Mouse (Mus musculus): ENCODE measurements around the gene Pax8. TPM values are rescaled to one million over a fixed set of nuclear protein-coding genes. Genes with fewer than 3 reads are reported as not detected.
A peak's percentile ranks its signal among the peaks of the same experiment; 100 is the strongest.

The Pax8 gene
- not detected for total RNA-seq (2021)
- long read RNA-seq, experiment 1 = 0 reads
- long read RNA-seq, experiment 2 = 0 reads

- H3K4me3 ChIP-seq = no peak within 1 kb of the TSS
- no peak within 1 kb of the TSS for H3K27ac ChIP-seq
Observed at GRCm38 (mm10) chr2:24475420-24475819, at the start of gene Pax8. Gene Pax8 (minus strand): TSS chr2:24475599.

GRCm38 (mm10) chr2:24521430-24522226, 46.2 kb upstream of the Pax8 start:
- Histone ChIP-seq H3K27ac (no peak overlapping the region), H3K4me3 (peak overlapping the region; percentile 40)
- intact Hi-C loops (cut with DNase I) = no loop called here
- DNase-seq (ENCODE audit: extremely low spot score in 1 of 2, low spot score in 2 of 2) = no peak
- no peak for TF ChIP-seq CTCF (IDR thresholded peaks at IDR 0.05)

More at GRCm38 (mm10) chr2:24475420-24475819, at the start of gene Pax8:
- intact Hi-C loops (cut with DNase I) = no loop called here
- TF ChIP-seq CTCF (IDR thresholded peaks at IDR 0.05) = no peak
- no peak for DNase-seq (ENCODE audit: extremely low spot score in 1 of 2, low spot score in 2 of 2)

GRCm38 (mm10) chr2:24520576-24521272, 45.3 kb upstream of the Pax8 start:
- Histone ChIP-seq H3K27ac (no peak overlapping the region), H3K4me3 (no peak overlapping the region)
- no peak for TF ChIP-seq CTCF (IDR thresholded peaks at IDR 0.05)
- intact Hi-C loops (cut with DNase I) = no loop called here
- DNase-seq (ENCODE audit: extremely low spot score in 1 of 2, low spot score in 2 of 2) = no peak

GRCm38 (mm10) chr2:24516946-24517345, 41.5 kb upstream of the Pax8 start:
- Histone ChIP-seq H3K4me3 (no peak overlapping the region), H3K27ac (no peak overlapping the region)
- intact Hi-C loops (cut with DNase I) = no loop called here

GRCm38 (mm10) chr2:24507359-24507758, 32.0 kb upstream of the Pax8 start:
- no peak for DNase-seq (ENCODE audit: extremely low spot score in 1 of 2, low spot score in 2 of 2)
- H3K27ac ChIP-seq = no peak overlapping the region
- no peak for TF ChIP-seq CTCF (IDR thresholded peaks at IDR 0.05)
- intact Hi-C loops (cut with DNase I) = no loop called here
- no peak overlapping the region for H3K4me3 ChIP-seq

More at GRCm38 (mm10) chr2:24516946-24517345, 41.5 kb upstream of the Pax8 start:
- no peak for DNase-seq (ENCODE audit: extremely low spot score in 1 of 2, low spot score in 2 of 2)
- no peak for TF ChIP-seq CTCF (IDR thresholded peaks at IDR 0.05)

- no peak for TF ChIP-seq CTCF (IDR thresholded peaks at IDR 0.05)
- intact Hi-C loops (cut with DNase I) = loop anchor here (5.0 kb wide), 1 partner anchor 49 kb away; no protein-coding TSS in a partner anchor
- H3K27ac ChIP-seq = no peak overlapping the region
- no peak for DNase-seq (ENCODE audit: extremely low spot score in 1 of 2, low spot score in 2 of 2)
- H3K4me3 ChIP-seq = no peak overlapping the region
Observed at GRCm38 (mm10) chr2:24502963-24503471, 27.6 kb upstream of the Pax8 start.

GRCm38 (mm10) chr2:24500921-24501320, 25.5 kb upstream of the Pax8 start:
- intact Hi-C loops (cut with DNase I) = loop anchor here (5.0 kb wide), 1 partner anchor 51 kb away; no protein-coding TSS in a partner anchor
- no peak overlapping the region for H3K27ac ChIP-seq
- DNase-seq (ENCODE audit: extremely low spot score in 1 of 2, low spot score in 2 of 2) = no peak
- TF ChIP-seq CTCF (IDR thresholded peaks at IDR 0.05) = no peak
- no peak overlapping the region for H3K4me3 ChIP-seq

- H3K27ac ChIP-seq = no peak overlapping the region
- TF ChIP-seq CTCF (IDR thresholded peaks at IDR 0.05) = peak; percentile 49
- no peak for DNase-seq (ENCODE audit: extremely low spot score in 1 of 2, low spot score in 2 of 2)
- intact Hi-C loops (cut with DNase I) = loop anchor here (5.0 kb wide), 1 partner anchor 77 kb away; no protein-coding TSS in a partner anchor
- H3K4me3 ChIP-seq = no peak overlapping the region
Observed at GRCm38 (mm10) chr2:24490564-24490963, 15.2 kb upstream of the Pax8 start.

- no peak for TF ChIP-seq CTCF (IDR thresholded peaks at IDR 0.05)
- intact Hi-C loops (cut with DNase I) = no loop called here
- DNase-seq (ENCODE audit: extremely low spot score in 1 of 2, low spot score in 2 of 2) = no peak
- Histone ChIP-seq H3K27ac (no peak overlapping the region), H3K4me3 (no peak overlapping the region)
Observed at GRCm38 (mm10) chr2:24488660-24489059, 13.3 kb upstream of the Pax8 start.

- no peak for DNase-seq (ENCODE audit: extremely low spot score in 1 of 2, low spot score in 2 of 2)
- no peak overlapping the region for H3K27ac ChIP-seq
- H3K4me3 ChIP-seq = no peak overlapping the region
- intact Hi-C loops (cut with DNase I) = no loop called here
- TF ChIP-seq CTCF (IDR thresholded peaks at IDR 0.05) = no peak
Observed at GRCm38 (mm10) chr2:24487056-24487825, 11.8 kb upstream of the Pax8 start.

GRCm38 (mm10) chr2:24485398-24485797, 10.0 kb upstream of the Pax8 start:
- Histone ChIP-seq H3K4me3 (no peak overlapping the region), H3K27ac (no peak overlapping the region)
- intact Hi-C loops (cut with DNase I) = no loop called here
- no peak for TF ChIP-seq CTCF (IDR thresholded peaks at IDR 0.05)
- DNase-seq (ENCODE audit: extremely low spot score in 1 of 2, low spot score in 2 of 2) = no peak

Measured in left cerebral cortex, adult 2 months (tissue).